Mouse (Mus musculus) fat pad, adult 2 months (tissue): Measurements from ENCODE around the gene Syt16.

Experiments used
- DNase-seq: peaks from one replicate; pipeline ENCODE4 v3.0.0-alpha.2; 2011; ENCODE audit warnings: low read depth, low spot score; ENCODE audit errors: extremely low read depth

The Syt16 gene

GRCm38 (mm10) chr12:74009448-74009911 is 12.0 kb downstream of the Syt16 start:
- no peak for DNase-seq

GRCm38 (mm10) chr12:74013739-74014138 is 16.3 kb downstream of the Syt16 start:
- DNase-seq: no peak

- no peak for DNase-seq
Observed at GRCm38 (mm10) chr12:74014739-74015270, 17.3 kb downstream of the Syt16 start.

GRCm38 (mm10) chr12:74015491-74015890 is 18.0 kb downstream of the Syt16 start:
- DNase-seq: no peak

GRCm38 (mm10) chr12:74023260-74023659 is 25.8 kb downstream of the Syt16 start:
- DNase-seq: no peak

GRCm38 (mm10) chr12:74024912-74025311 is 27.5 kb downstream of the Syt16 start:
- no peak for DNase-seq

GRCm38 (mm10) chr12:74043225-74043624 is 45.8 kb downstream of the Syt16 start:
- no peak for DNase-seq

GRCm38 (mm10) chr12:74043755-74044154 is 46.3 kb downstream of the Syt16 start:
- no peak for DNase-seq

- no peak for DNase-seq
Observed at GRCm38 (mm10) chr12:74044241-74044640, 46.8 kb downstream of the Syt16 start.

GRCm38 (mm10) chr12:74055336-74055931 is 58.0 kb downstream of the Syt16 start:
- DNase-seq: no peak

- DNase-seq: no peak
Observed at GRCm38 (mm10) chr12:74056162-74056561, 58.7 kb downstream of the Syt16 start.

- DNase-seq: no peak
Observed at GRCm38 (mm10) chr12:74062547-74062946, 65.1 kb downstream of the Syt16 start.

- no peak for DNase-seq
Observed at GRCm38 (mm10) chr12:74068912-74069311, 71.5 kb downstream of the Syt16 start.

GRCm38 (mm10) chr12:74075590-74075989 is 78.1 kb downstream of the Syt16 start:
- no peak for DNase-seq

GRCm38 (mm10) chr12:74076091-74076490 is 78.6 kb downstream of the Syt16 start:
- no peak for DNase-seq

- DNase-seq: no peak
Observed at GRCm38 (mm10) chr12:74081122-74081521, 83.7 kb downstream of the Syt16 start.

GRCm38 (mm10) chr12:74084389-74084788 is 86.9 kb downstream of the Syt16 start:
- DNase-seq: no peak

GRCm38 (mm10) chr12:74087086-74087485 is 89.6 kb downstream of the Syt16 start:
- DNase-seq: no peak

- no peak for DNase-seq
Observed at GRCm38 (mm10) chr12:74089342-74090131, 92.1 kb downstream of the Syt16 start.

GRCm38 (mm10) chr12:74092546-74092945 is 95.1 kb downstream of the Syt16 start:
- DNase-seq: no peak

GRCm38 (mm10) chr12:74093110-74093509 is 95.6 kb downstream of the Syt16 start:
- no peak for DNase-seq

GRCm38 (mm10) chr12:74094701-74095100 is 97.2 kb downstream of the Syt16 start:
- no peak for DNase-seq
